In the genomic region with DNA sequence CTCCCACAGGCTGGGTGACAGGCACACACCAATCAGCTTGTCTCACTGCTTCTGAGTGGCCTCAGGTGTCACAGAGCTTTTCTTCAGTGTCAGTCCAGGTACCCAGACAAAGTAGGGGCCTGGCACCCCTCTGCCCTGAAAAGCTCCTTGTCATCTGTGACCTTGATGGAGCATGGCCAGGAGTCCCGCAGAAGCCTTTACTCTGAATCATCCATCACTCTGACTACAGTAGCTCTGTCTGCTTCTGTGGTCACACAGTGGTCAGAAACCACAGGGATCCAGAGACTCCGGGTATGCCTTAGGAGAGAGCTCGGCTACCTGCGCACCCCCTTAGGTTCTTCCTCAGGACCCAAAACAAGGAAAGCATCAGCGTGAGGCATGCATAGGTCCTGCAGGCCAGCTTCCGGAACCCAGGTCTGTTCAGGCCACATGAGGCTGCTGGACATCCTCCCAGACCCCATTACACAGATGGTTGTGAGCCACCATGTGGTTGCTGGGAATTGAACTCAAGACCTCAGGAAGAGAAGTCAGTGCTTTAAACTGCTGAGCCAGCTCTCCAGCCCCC, we compare ENCODE assay signal across 20 mouse cellular contexts. TPM values are rescaled to one million over a fixed set of nuclear protein-coding genes. Genes with fewer than 3 reads are reported as not detected.
DNase-seq lines count a peak whose midpoint lies in the region; ATAC-seq and TF ChIP-seq lines count a peak whose summit lies in the region.
"Had no signal": no experiment of that assay in that cellular context is flagged by ENCODE, and none has a peak within 500 bp of the region (broad histone marks: within the 10 kb centered on the region; RNA-seq: fewer than 3 reads in every experiment).

No protein-coding gene starts in this region.

- peaks cover under 1% of the 10 kb centered on the region; the same call in 1 of the 2 replicates for H3K36me3 ChIP-seq in forebrain, postnatal 0 days (ENCODE audit: insufficient read depth)
- no peaks in the 10 kb centered on the region for H3K36me3 ChIP-seq in forebrain, embryonic 11.5 days (ENCODE audit: control insufficient read depth, insufficient read depth, low read length)
- 0 out of 2 replicates have a peak, but pooled peaks cover 6% of the 10 kb centered on the region for H3K36me3 ChIP-seq in kidney, postnatal 0 days (ENCODE audit: insufficient read depth, low read length)
- H3K36me3 ChIP-seq: intestine, embryonic 15.5 days had no signal

- no peak for DNase-seq in forebrain, postnatal 0 days
- DNase-seq in forebrain, embryonic 11.5 days (ENCODE audit: low spot score), result no peak
- no peak for DNase-seq in kidney, postnatal 0 days (ENCODE audit: low spot score)
- no peak for DNase-seq in kidney, adult 18-20 months
- DNase-seq in 416B (ENCODE audit: low read depth), result peak; percentile 62
- DNase-seq in Muller cell, postnatal 12 days (ENCODE audit: inconsistent ontology term), result peak; percentile 70
- no peak for DNase-seq in layer of hippocampus, adult 11-12 months (ENCODE audit: low spot score)
- DNase-seq: cerebellum, adult 11-12 months; gastrocnemius, postnatal 14 days; layer of hippocampus, postnatal 36 days; right cerebral cortex, postnatal 25 days had no signal

- TF ChIP-seq CTCF in forebrain, postnatal 0 days (IDR thresholded peaks at IDR 0.05; ENCODE audit: low read depth), result no peak
- no peak for TF ChIP-seq CTCF in kidney, postnatal 0 days (IDR thresholded peaks at IDR 0.05; ENCODE audit: low read depth)

- H3K9ac ChIP-seq in forebrain, postnatal 0 days, result no peak overlapping the region
- no peak overlapping the region for H3K9ac ChIP-seq in forebrain, embryonic 11.5 days (ENCODE audit: low read length)
- 0 out of 2 replicates have a peak overlapping the region, but pooled peaks have one; percentile 23 for H3K9ac ChIP-seq in kidney, postnatal 0 days (ENCODE audit: low read depth, low read length)
- H3K9ac ChIP-seq: embryonic facial prominence, embryonic 12.5 days; intestine, embryonic 15.5 days; kidney, embryonic 15.5 days; liver, embryonic 14.5 days; neural tube, embryonic 12.5 days had no signal

- no peak for ATAC-seq in forebrain, postnatal 0 days
- no peak for ATAC-seq in forebrain, embryonic 11.5 days (replicated peaks; ENCODE audit: low FRiP score)
- no peak for ATAC-seq in kidney, postnatal 0 days (replicated peaks; ENCODE audit: low FRiP score, low read depth)
- ATAC-seq: activated CD4-positive, CD25-positive, alpha-beta regulatory T cell, adult 4 months; intestine, embryonic 15.5 days; lung, postnatal 0 days; Patski had no signal

- H3K27ac ChIP-seq in forebrain, postnatal 0 days (ENCODE audit: low read depth, low read length), result 0 out of 2 replicates have a peak overlapping the region, but pooled peaks have one; percentile 15
- H3K27ac ChIP-seq in forebrain, embryonic 11.5 days (ENCODE audit: low read depth, low read length), result no peak overlapping the region
- H3K27ac ChIP-seq in kidney, postnatal 0 days, result 0 out of 2 replicates have a peak overlapping the region, but pooled peaks have one; percentile 13
- H3K27ac ChIP-seq: embryonic facial prominence, embryonic 12.5 days; intestine, embryonic 15.5 days; kidney, embryonic 15.5 days; liver, embryonic 14.5 days; neural tube, embryonic 12.5 days; stomach, postnatal 0 days had no signal

- whole genome bisulfite sequencing in forebrain, postnatal 0 days, result 93% methylated on average over 6 of the region's 6 CpGs
- WGBS in forebrain, embryonic 11.5 days, result 96% methylated on average over 6 of the region's 6 CpGs
- WGBS in kidney, postnatal 0 days, result 78% methylated on average over 6 of the region's 6 CpGs

- no peaks in the 10 kb centered on the region for H3K9me3 ChIP-seq in forebrain, postnatal 0 days (ENCODE audit: low read length)
- no peaks in the 10 kb centered on the region for H3K9me3 ChIP-seq in forebrain, embryonic 11.5 days (ENCODE audit: control insufficient read depth, low read length)
- no peaks in the 10 kb centered on the region for H3K9me3 ChIP-seq in kidney, postnatal 0 days (replicated peaks; ENCODE audit: low read length)
- H3K9me3 ChIP-seq: embryonic facial prominence, embryonic 12.5 days; intestine, embryonic 15.5 days; kidney, embryonic 15.5 days; neural tube, embryonic 12.5 days had no signal

- H3K4me2 ChIP-seq in forebrain, postnatal 0 days (ENCODE audit: low read depth), result no peak overlapping the region
- no peak overlapping the region for H3K4me2 ChIP-seq in forebrain, embryonic 11.5 days (ENCODE audit: low read depth, low read length, severe bottlenecking)
- no peak overlapping the region for H3K4me2 ChIP-seq in kidney, postnatal 0 days (ENCODE audit: low read length)
- H3K4me2 ChIP-seq: embryonic facial prominence, embryonic 12.5 days; intestine, embryonic 15.5 days; kidney, embryonic 15.5 days; neural tube, embryonic 12.5 days had no signal

- H3K4me3 ChIP-seq in forebrain, postnatal 0 days (ENCODE audit: low read depth, low read length), result no peak overlapping the region
- H3K4me3 ChIP-seq in forebrain, embryonic 11.5 days (ENCODE audit: low read depth, low read length), result no peak overlapping the region
- H3K4me3 ChIP-seq in kidney, postnatal 0 days (replicated peaks; ENCODE audit: low read depth, low read length), result no peak overlapping the region
- H3K4me3 ChIP-seq: embryonic facial prominence, embryonic 12.5 days; intestine, embryonic 15.5 days; kidney, embryonic 15.5 days; neural tube, embryonic 12.5 days had no signal

- H3K27me3 ChIP-seq in forebrain, postnatal 0 days (ENCODE audit: insufficient read depth, low read length), result no peaks in the 10 kb centered on the region
- no peaks in the 10 kb centered on the region for H3K27me3 ChIP-seq in forebrain, embryonic 11.5 days (ENCODE audit: control insufficient read depth, insufficient read depth, low read length)
- H3K27me3 ChIP-seq in kidney, postnatal 0 days (ENCODE audit: insufficient read depth, low read length), result no peaks in the 10 kb centered on the region
- H3K27me3 ChIP-seq: embryonic facial prominence, embryonic 12.5 days; intestine, embryonic 15.5 days; kidney, embryonic 15.5 days; neural tube, embryonic 12.5 days; Patski had no signal

- H3K4me1 ChIP-seq in forebrain, postnatal 0 days (ENCODE audit: insufficient read depth), result peaks cover 9% of the 10 kb centered on the region
- peaks cover 11% of the 10 kb centered on the region for H3K4me1 ChIP-seq in forebrain, embryonic 11.5 days (replicated peaks; ENCODE audit: control insufficient read depth, insufficient read depth, low read length)
- H3K4me1 ChIP-seq in kidney, postnatal 0 days (replicated peaks; ENCODE audit: insufficient read depth, low read length), result peaks cover 21% of the 10 kb centered on the region; the same call in 1 of the 2 replicates

RNA-seq across cellular contexts. Expression of a gene that starts 3.6 kb away (rescaled TPM):
- 105 and 131 TPM in 2 replicates for total RNA-seq in forebrain, postnatal 0 days (2014; rRNA removed)
- polyA plus RNA-seq in forebrain, postnatal 0 days (2015; fragmentation: Nextera tagmentation; extraction: Ambion mirVana), result 70.4 and 77.6 TPM in 2 replicates
- 78.3 and 97.3 TPM in 2 replicates for polyA plus RNA-seq in forebrain, embryonic 11.5 days (2014; fragmentation: Nextera tagmentation; extraction: Ambion mirVana)
- 62.7 and 64.5 TPM in 2 replicates for polyA plus RNA-seq in kidney, postnatal 0 days (2015; fragmentation: Nextera tagmentation; extraction: Ambion mirVana)

RNA-seq across cellular contexts. Expression of a gene that starts 24.7 kb away (rescaled TPM):
- 55.2 and 69.8 TPM in 2 replicates for total RNA-seq in forebrain, postnatal 0 days (2014; rRNA removed)
- 42.4 and 43.6 TPM in 2 replicates for polyA plus RNA-seq in forebrain, postnatal 0 days (2015; fragmentation: Nextera tagmentation; extraction: Ambion mirVana)
- 85.1 and 87.0 TPM in 2 replicates for polyA plus RNA-seq in forebrain, embryonic 11.5 days (2014; fragmentation: Nextera tagmentation; extraction: Ambion mirVana)
- 75.8 and 85.5 TPM in 2 replicates for polyA plus RNA-seq in kidney, postnatal 0 days (2015; fragmentation: Nextera tagmentation; extraction: Ambion mirVana)

RNA-seq across cellular contexts. Expression of a gene that starts 30.6 kb away (rescaled TPM):
- 127 and 135 TPM in 2 replicates for total RNA-seq in forebrain, postnatal 0 days (2014; rRNA removed)
- 91.8 and 94.1 TPM in 2 replicates for polyA plus RNA-seq in forebrain, postnatal 0 days (2015; fragmentation: Nextera tagmentation; extraction: Ambion mirVana)
- polyA plus RNA-seq in forebrain, embryonic 11.5 days (2014; fragmentation: Nextera tagmentation; extraction: Ambion mirVana), result 134 TPM in 2 replicates
- polyA plus RNA-seq in kidney, postnatal 0 days (2015; fragmentation: Nextera tagmentation; extraction: Ambion mirVana), result 137 and 139 TPM in 2 replicates

RNA-seq across cellular contexts. Expression of a gene that starts 47.4 kb away (rescaled TPM):
- total RNA-seq in forebrain, postnatal 0 days (2014; rRNA removed), result 1.2 and 2.7 TPM in 2 replicates
- polyA plus RNA-seq in forebrain, postnatal 0 days (2015; fragmentation: Nextera tagmentation; extraction: Ambion mirVana), result 0.58 and 0.69 TPM in 2 replicates
- 3.6 and 4.7 TPM in 2 replicates for polyA plus RNA-seq in forebrain, embryonic 11.5 days (2014; fragmentation: Nextera tagmentation; extraction: Ambion mirVana)
- 1.4 TPM in 2 replicates for polyA plus RNA-seq in kidney, postnatal 0 days (2015; fragmentation: Nextera tagmentation; extraction: Ambion mirVana)

RNA-seq across cellular contexts. Expression of a gene that starts 48.5 kb away (rescaled TPM):
- total RNA-seq in forebrain, postnatal 0 days (2014; rRNA removed), result 54.1 and 57.8 TPM in 2 replicates
- polyA plus RNA-seq in forebrain, postnatal 0 days (2015; fragmentation: Nextera tagmentation; extraction: Ambion mirVana), result 38.9 and 45.9 TPM in 2 replicates
- 57.9 and 61.1 TPM in 2 replicates for polyA plus RNA-seq in forebrain, embryonic 11.5 days (2014; fragmentation: Nextera tagmentation; extraction: Ambion mirVana)
- 22.3 and 26.7 TPM in 2 replicates for polyA plus RNA-seq in kidney, postnatal 0 days (2015; fragmentation: Nextera tagmentation; extraction: Ambion mirVana)

Comparison
In these comparisons a context has a peak if more than half of its experiments do, and no peak if none do; other contexts are left out.
1. DNase-seq: peak in 416B (single experiment) and Muller cell, postnatal 12 days (single experiment); none in forebrain, postnatal 0 days (single experiment), forebrain, embryonic 11.5 days (single experiment), kidney, postnatal 0 days (single experiment), kidney, adult 18-20 months (single experiment) and layer of hippocampus, adult 11-12 months (single experiment).